Mouse (Mus musculus): ENCODE measurements around the gene Fam19a2. TPM values are rescaled to one million over a fixed set of nuclear protein-coding genes. Genes with fewer than 3 reads are reported as not detected.

Gene Fam19a2
- polyA plus RNA-seq, 2 experiments = 3.0 to 3.2 TPM

DNA sequence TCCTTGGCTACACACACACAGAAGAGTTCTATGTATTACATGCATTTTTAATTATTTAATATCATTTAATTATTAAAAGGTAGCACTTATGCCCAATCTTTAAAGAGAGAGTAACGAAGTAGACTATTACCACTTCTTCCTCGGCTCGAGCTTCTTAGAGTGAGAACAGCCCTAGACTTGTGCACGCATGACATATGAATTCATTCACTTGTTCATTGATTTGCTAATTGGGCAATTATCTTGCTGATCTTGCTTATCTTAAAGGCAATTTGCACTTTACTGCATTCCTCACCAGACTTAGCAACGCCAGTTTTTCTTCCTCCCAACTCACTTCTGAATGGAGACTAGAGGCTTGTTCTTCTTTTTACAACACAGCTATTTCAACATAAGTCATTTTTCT, 196.7 kb downstream of the Fam19a2 start:
- Histone ChIP-seq H3K27ac (replicated peaks; ENCODE audit: low read depth, low read length) (no peak overlapping the region), H3K4me2 (replicated peaks; ENCODE audit: low read depth, low read length, severe bottlenecking) (no peak overlapping the region), H3K4me3 (replicated peaks; ENCODE audit: low read length) (no peak overlapping the region), H3K36me3 (ENCODE audit: control insufficient read depth, insufficient read depth, low read length) (no peaks in the 10 kb centered on the region), H3K9me3 (ENCODE audit: control insufficient read depth, low read length) (no peaks in the 10 kb centered on the region), H3K27me3 (ENCODE audit: control insufficient read depth, insufficient read depth, low read length) (no peaks in the 10 kb centered on the region), H3K9ac (ENCODE audit: low read depth, low read length, severe bottlenecking) (no peak overlapping the region), H3K4me1 (ENCODE audit: control insufficient read depth, insufficient read depth, low read length) (no peaks in the 10 kb centered on the region)
- ATAC-seq (ENCODE audit: low FRiP score, low read depth) = no peak
- no peak for DNase-seq (ENCODE audit: low spot score)
- 62% methylated on average over 5 of the region's 5 CpGs for WGBS
- TF ChIP-seq POLR2A (IDR thresholded peaks at IDR 0.05; ENCODE audit: borderline replicate concordance, extremely low read depth, insufficient read depth, insufficient read length) = no peak

DNA sequence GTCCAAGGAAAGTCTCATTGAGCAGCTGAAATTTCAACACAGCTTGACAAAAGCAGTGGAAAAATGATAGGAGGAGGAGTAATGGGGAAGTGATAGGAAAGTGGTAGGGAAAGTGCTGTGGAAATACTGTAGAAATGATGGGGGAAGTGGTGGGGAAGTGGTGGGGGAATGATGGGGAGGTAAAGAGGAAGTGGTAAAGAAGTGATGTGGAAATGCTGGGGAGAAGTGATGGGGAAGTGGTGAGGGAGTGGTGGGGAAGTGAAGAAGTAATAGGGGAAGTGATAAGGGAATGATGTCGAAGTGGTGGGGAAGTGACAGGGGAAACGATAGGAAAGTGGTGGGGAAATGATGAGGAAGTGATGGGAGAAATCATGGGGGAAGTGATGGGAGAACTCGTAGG, 198.5 kb downstream of the Fam19a2 start:
- Histone ChIP-seq H3K27me3 (ENCODE audit: control insufficient read depth, insufficient read depth, low read length) (no peaks in the 10 kb centered on the region), H3K36me3 (ENCODE audit: control insufficient read depth, insufficient read depth, low read length) (no peaks in the 10 kb centered on the region), H3K9ac (ENCODE audit: low read depth, low read length, severe bottlenecking) (no peak overlapping the region), H3K9me3 (ENCODE audit: control insufficient read depth, low read length) (no peaks in the 10 kb centered on the region), H3K4me1 (ENCODE audit: control insufficient read depth, insufficient read depth, low read length) (no peaks in the 10 kb centered on the region), H3K4me3 (replicated peaks; ENCODE audit: low read length) (no peak overlapping the region), H3K27ac (replicated peaks; ENCODE audit: low read depth, low read length) (no peak overlapping the region), H3K4me2 (replicated peaks; ENCODE audit: low read depth, low read length, severe bottlenecking) (no peak overlapping the region)
- TF ChIP-seq POLR2A (IDR thresholded peaks at IDR 0.05; ENCODE audit: borderline replicate concordance, extremely low read depth, insufficient read depth, insufficient read length) = no peak
- DNase-seq (ENCODE audit: low spot score) = no peak
- no peak for ATAC-seq (ENCODE audit: low FRiP score, low read depth)
- 84% methylated on average over 3 of the region's 3 CpGs for WGBS

- Histone ChIP-seq H3K9me3 (ENCODE audit: control insufficient read depth, low read length) (no peaks in the 10 kb centered on the region), H3K4me3 (replicated peaks; ENCODE audit: low read length) (no peak overlapping the region), H3K4me2 (replicated peaks; ENCODE audit: low read depth, low read length, severe bottlenecking) (no peak overlapping the region), H3K27ac (replicated peaks; ENCODE audit: low read depth, low read length) (no peak overlapping the region), H3K9ac (ENCODE audit: low read depth, low read length, severe bottlenecking) (no peak overlapping the region), H3K4me1 (ENCODE audit: control insufficient read depth, insufficient read depth, low read length) (no peaks in the 10 kb centered on the region), H3K36me3 (ENCODE audit: control insufficient read depth, insufficient read depth, low read length) (no peaks in the 10 kb centered on the region), H3K27me3 (ENCODE audit: control insufficient read depth, insufficient read depth, low read length) (no peaks in the 10 kb centered on the region)
- 82% methylated on average over 3 of the region's 3 CpGs for WGBS
- no peak for TF ChIP-seq POLR2A (IDR thresholded peaks at IDR 0.05; ENCODE audit: borderline replicate concordance, extremely low read depth, insufficient read depth, insufficient read length)
- no peak for ATAC-seq (ENCODE audit: low FRiP score, low read depth)
- no peak for DNase-seq (ENCODE audit: low spot score)
Measured at GRCm38 (mm10) chr10:123514749-123515148, 251.0 kb downstream of the Fam19a2 start.

DNA sequence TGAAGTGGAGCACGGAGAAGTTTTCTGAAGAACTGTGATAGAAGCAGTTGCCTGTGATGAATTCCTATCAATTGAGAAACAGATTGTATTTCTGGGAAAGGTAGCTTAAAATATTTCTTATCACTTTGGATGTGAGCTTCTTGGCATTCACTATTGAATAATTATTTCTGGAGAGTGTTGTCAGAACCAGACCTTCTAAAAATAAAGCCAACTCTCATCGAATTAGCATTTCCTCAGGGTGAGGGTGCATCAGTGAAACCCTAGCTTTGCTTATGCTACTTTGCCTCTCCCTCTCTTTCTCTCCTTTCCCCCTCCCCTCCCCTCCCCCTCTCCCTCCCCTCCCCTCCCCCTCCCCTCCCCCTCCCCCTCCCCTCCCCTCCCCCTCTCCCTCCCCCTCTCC, 256.8 kb downstream of the Fam19a2 start:
- H3K27me3 ChIP-seq (ENCODE audit: control insufficient read depth, insufficient read depth, low read length) = no peaks in the 10 kb centered on the region
- DNase-seq (ENCODE audit: low spot score) (no peak), ATAC-seq (ENCODE audit: low FRiP score, low read depth) (no peak)
- 74% methylated on average over 2 of the region's 2 CpGs for WGBS
- no peak overlapping the region for H3K4me3 ChIP-seq (replicated peaks; ENCODE audit: low read length)
- TF ChIP-seq POLR2A (IDR thresholded peaks at IDR 0.05; ENCODE audit: borderline replicate concordance, extremely low read depth, insufficient read depth, insufficient read length) = no peak
- no peak overlapping the region for H3K4me2 ChIP-seq (replicated peaks; ENCODE audit: low read depth, low read length, severe bottlenecking)
- no peaks in the 10 kb centered on the region for H3K36me3 ChIP-seq (ENCODE audit: control insufficient read depth, insufficient read depth, low read length)
- peaks cover 8% of the 10 kb centered on the region; the same call in 1 of the 2 replicates for H3K9me3 ChIP-seq (ENCODE audit: control insufficient read depth, low read length)
- H3K27ac ChIP-seq (replicated peaks; ENCODE audit: low read depth, low read length) = no peak overlapping the region
- H3K4me1 ChIP-seq (ENCODE audit: control insufficient read depth, insufficient read depth, low read length) = no peaks in the 10 kb centered on the region
- H3K9ac ChIP-seq (ENCODE audit: low read depth, low read length, severe bottlenecking) = no peak overlapping the region

GRCm38 (mm10) chr10:123521203-123521602, 257.4 kb downstream of the Fam19a2 start:
- no peak for TF ChIP-seq POLR2A (IDR thresholded peaks at IDR 0.05; ENCODE audit: borderline replicate concordance, extremely low read depth, insufficient read depth, insufficient read length)

DNA sequence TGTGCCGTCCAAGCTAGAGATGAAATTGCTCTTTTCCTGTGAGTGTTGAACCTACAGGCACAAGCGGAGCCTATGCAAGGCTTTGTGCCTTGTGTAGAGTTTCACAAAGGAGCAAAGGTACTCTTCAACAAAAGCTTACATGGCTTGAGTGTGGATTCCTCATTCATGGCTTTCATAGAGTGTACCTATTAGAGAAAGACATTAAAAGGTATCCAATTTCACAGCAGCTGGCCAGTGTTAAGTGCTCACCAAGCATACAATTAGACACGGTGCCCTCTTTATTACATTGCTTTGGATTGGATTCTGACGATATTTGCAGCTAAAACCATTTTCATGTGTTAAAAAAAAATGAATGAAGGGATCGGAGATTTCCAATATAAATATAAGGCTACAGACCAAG, 261.6 kb downstream of the Fam19a2 start:
- peaks cover 8% of the 10 kb centered on the region; the same call in 1 of the 2 replicates for H3K9me3 ChIP-seq (ENCODE audit: control insufficient read depth, low read length)
- WGBS = 58% methylated on average over 5 of the region's 5 CpGs

More at GRCm38 (mm10) chr10:123521203-123521602, 257.4 kb downstream of the Fam19a2 start:
- no peak overlapping the region for H3K9ac ChIP-seq (ENCODE audit: low read depth, low read length, severe bottlenecking)
- DNase-seq (ENCODE audit: low spot score) (no peak), ATAC-seq (ENCODE audit: low FRiP score, low read depth) (no peak)
- no peak overlapping the region for H3K4me3 ChIP-seq (replicated peaks; ENCODE audit: low read length)
- no peaks in the 10 kb centered on the region for H3K27me3 ChIP-seq (ENCODE audit: control insufficient read depth, insufficient read depth, low read length)
- H3K27ac ChIP-seq (replicated peaks; ENCODE audit: low read depth, low read length) = no peak overlapping the region
- H3K9me3 ChIP-seq (ENCODE audit: control insufficient read depth, low read length) = peaks cover 8% of the 10 kb centered on the region; the same call in 1 of the 2 replicates
- H3K4me2 ChIP-seq (replicated peaks; ENCODE audit: low read depth, low read length, severe bottlenecking) = no peak overlapping the region
- WGBS = 88% methylated on average over 6 of the region's 6 CpGs
- no peaks in the 10 kb centered on the region for H3K4me1 ChIP-seq (ENCODE audit: control insufficient read depth, insufficient read depth, low read length)
- no peaks in the 10 kb centered on the region for H3K36me3 ChIP-seq (ENCODE audit: control insufficient read depth, insufficient read depth, low read length)

More for the DNA sequence above, 261.6 kb downstream of the Fam19a2 start:
- no peak for TF ChIP-seq POLR2A (IDR thresholded peaks at IDR 0.05; ENCODE audit: borderline replicate concordance, extremely low read depth, insufficient read depth, insufficient read length)
- ATAC-seq (ENCODE audit: low FRiP score, low read depth) (no peak), DNase-seq (ENCODE audit: low spot score) (no peak)
- H3K27ac ChIP-seq (replicated peaks; ENCODE audit: low read depth, low read length) = no peak overlapping the region
- H3K36me3 ChIP-seq (ENCODE audit: control insufficient read depth, insufficient read depth, low read length) = no peaks in the 10 kb centered on the region
- H3K4me3 ChIP-seq (replicated peaks; ENCODE audit: low read length) = no peak overlapping the region
- H3K4me2 ChIP-seq (replicated peaks; ENCODE audit: low read depth, low read length, severe bottlenecking) = no peak overlapping the region
- H3K27me3 ChIP-seq (ENCODE audit: control insufficient read depth, insufficient read depth, low read length) = no peaks in the 10 kb centered on the region
- H3K4me1 ChIP-seq (ENCODE audit: control insufficient read depth, insufficient read depth, low read length) = no peaks in the 10 kb centered on the region
- H3K9ac ChIP-seq (ENCODE audit: low read depth, low read length, severe bottlenecking) = no peak overlapping the region

All from limb, embryonic 14.5 days (tissue).